Mouse (Mus musculus): ENCODE measurements around the gene Cpm.

- TF ChIP-seq HCFC1 (IDR thresholded peaks at IDR 0.05; ENCODE audit: borderline replicate concordance, insufficient read depth, low read length) (no peak), MAFK (IDR thresholded peaks at IDR 0.05; ENCODE audit: insufficient read depth, low read depth, low read length) (no peak)
These were observed 35.1 kb downstream of the Cpm start for GRCm38 (mm10) chr10:117664208-117664925.
